In the genomic region with DNA sequence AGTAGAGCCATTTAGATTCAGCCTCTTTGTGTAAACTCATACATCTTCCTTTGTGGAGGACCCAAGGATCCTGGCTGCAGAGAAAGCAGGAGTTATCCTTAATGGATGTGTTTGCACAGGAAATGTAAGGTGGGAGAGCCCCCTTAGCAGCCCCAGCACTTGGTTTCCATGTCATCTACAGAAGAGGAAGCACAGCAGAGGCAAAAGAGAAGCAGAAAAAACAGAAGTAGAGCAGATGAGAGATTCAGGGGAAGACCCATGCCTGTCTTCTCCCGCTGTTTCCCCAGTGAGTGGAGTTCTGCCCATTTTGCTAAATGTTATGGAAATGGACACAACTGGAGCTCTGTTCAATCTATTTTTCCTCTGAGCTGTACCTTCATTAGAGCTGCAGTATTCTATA, we compare ENCODE assay signal across 1 mouse cellular context.
TF ChIP-seq lines count a peak whose summit lies in the region.

No protein-coding gene starts in this region.

TF ChIP-seq in CH12.LX, 34 proteins besides CTCF, POLR2A, EP300 and RAD21 (continued from another document):
- no peak for TF ChIP-seq ELF1 (IDR thresholded peaks at IDR 0.05; ENCODE audit: low read depth, low read length)
- no peak for TF ChIP-seq POLR2AphosphoS2 (IDR thresholded peaks at IDR 0.05; ENCODE audit: low read depth, low read length)
